Mouse (Mus musculus) liver, adult 2 months (tissue): Measurements from ENCODE around the gene Klhl29. TPM values are rescaled to one million over a fixed set of nuclear protein-coding genes. Genes with fewer than 3 reads are reported as not detected.

Source experiments
- DNase-seq: peaks from one replicate; pipeline ENCODE4 v3.0.0-alpha.2; 2011; ENCODE audit warnings: low read depth, low spot score; ENCODE audit errors: extremely low read depth
- H3K27ac ChIP-seq: fragments of 200-500 bp; replicated peaks from 2 replicates; pipeline ENCODE4 v1.5.1; 2012; ENCODE audit warnings: low read depth, mild to moderate bottlenecking, control low read depth, inconsistent platforms, low read length; ENCODE audit not compliant: insufficient read depth
- H3K27me3 ChIP-seq: fragments of 200-500 bp; 2 replicates; pipeline ENCODE4 v1.6.1; 2012; ENCODE audit warnings: mild to moderate bottlenecking, moderate library complexity, low read length, inconsistent platforms; ENCODE audit not compliant: control insufficient read depth, insufficient read depth
- H3K36me3 ChIP-seq: fragments of 200-500 bp; 2 replicates; pipeline ENCODE4 v1.6.1; 2012; ENCODE audit warnings: low read length, inconsistent platforms; ENCODE audit not compliant: control insufficient read depth, insufficient read depth
- H3K4me1 ChIP-seq: fragments of 200-500 bp; 2 replicates; pipeline ENCODE4 v1.6.1; 2011; ENCODE audit warnings: low read length; ENCODE audit not compliant: control insufficient read depth, insufficient read depth
- H3K4me3 ChIP-seq: fragments of 200-500 bp; 2 replicates; pipeline ENCODE4 v1.5.1; 2011; ENCODE audit warnings: low read depth, mild to moderate bottlenecking, control low read depth, low read length, moderate library complexity; ENCODE audit not compliant: insufficient read depth
- H3K79me2 ChIP-seq: fragments of 200-500 bp; 2 replicates; pipeline ENCODE4 v1.6.1; 2012; ENCODE audit warnings: inconsistent platforms, mild to moderate bottlenecking, low read length, moderate library complexity; ENCODE audit not compliant: control insufficient read depth, insufficient read depth
- H3K9ac ChIP-seq: fragments of 200-500 bp; 2 replicates; pipeline ENCODE4 v1.6.1; 2012; ENCODE audit warnings: low read depth, mild to moderate bottlenecking, control low read depth, inconsistent platforms, low read length
- CTCF ChIP-seq: fragments of 200-500 bp; IDR thresholded peaks from 2 replicates; pipeline ENCODE4 v1.5.1; 2011; ENCODE audit warnings: low read depth, low read length, control low read depth
- POLR2A ChIP-seq: fragments of 200-500 bp; IDR thresholded peaks from 2 replicates; pipeline ENCODE4 v1.6.1; 2011; ENCODE audit warnings: low read length, control low read depth; ENCODE audit not compliant: insufficient read depth; ENCODE audit errors: extremely low read depth
- WGBS: fragments of 180-500 bp; shearing (Covaris S2); methylation state at CpG from one replicate; pipeline ENCODE4 v1.1.7; 2018; 5-methylcytosine and 5-hydroxymethylcytosine counted together
- polyA plus RNA-seq: library from polyadenylated mRNA; depleted of rRNA; stranded (reverse); fragments of >200 nt; gene quantifications from 2 replicates; pipeline ENCODE4 v1.2.3, GENCODE M21; 2012
- total RNA-seq: library from RNA; depleted of rRNA; stranded (reverse); fragments of >200 nt; gene quantifications from 2 replicates; pipeline ENCODE4 v1.2.3, GENCODE M21; 2014

Klhl29 gene
- total and polyA plus RNA-seq, 2 experiments, result under 0.01 to 0.10 TPM

DNA sequence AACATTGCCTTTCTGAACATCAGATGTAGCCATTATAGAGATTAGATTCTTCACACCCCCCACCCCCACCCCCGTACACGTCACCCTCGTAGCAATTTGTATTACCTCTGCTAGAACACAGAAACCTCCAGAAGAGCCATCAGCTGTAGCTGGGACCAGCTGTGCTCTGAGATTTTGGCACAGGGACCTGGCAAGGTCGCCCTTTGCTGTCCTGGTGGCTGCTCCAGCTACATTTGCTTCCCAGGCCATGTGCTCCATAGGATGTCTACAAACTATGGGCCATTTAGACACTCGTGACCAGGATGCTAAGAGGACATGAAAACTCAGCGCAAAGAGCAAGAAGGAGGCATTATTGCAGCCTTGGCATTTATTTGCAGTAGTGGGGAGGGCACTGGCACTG lies 39.2 kb downstream of the Klhl29 start:
- TF ChIP-seq POLR2A, result no peak
- Histone ChIP-seq H3K4me1 (no peaks in the 10 kb centered on the region), H3K27ac (no peak overlapping the region), H3K79me2 (no peaks in the 10 kb centered on the region), H3K27me3 (no peaks in the 10 kb centered on the region), H3K4me3 (no peak overlapping the region), H3K9ac (no peak overlapping the region), H3K36me3 (no peaks in the 10 kb centered on the region)
- no peak for DNase-seq
- WGBS, result 84% methylated on average over 6 of the region's 6 CpGs

DNA sequence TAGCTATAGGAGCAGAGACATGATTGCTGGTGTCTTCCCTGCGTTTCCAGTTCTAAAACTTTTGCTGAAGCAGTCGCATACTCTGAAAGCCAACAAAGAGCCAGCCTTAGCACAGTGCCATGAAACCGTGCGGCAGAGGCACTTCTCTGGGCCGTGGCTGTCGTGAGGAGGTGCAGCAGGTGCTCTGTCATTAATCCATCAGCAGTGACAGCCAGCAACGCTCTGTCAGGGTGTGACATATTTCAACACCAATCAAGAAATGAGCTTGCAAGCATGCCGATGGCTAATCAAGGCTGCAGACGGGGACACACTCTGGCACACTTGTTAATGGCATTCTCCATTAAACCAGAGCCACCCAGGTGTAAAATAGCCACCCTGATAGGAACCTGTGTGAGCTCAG lies 40.5 kb downstream of the Klhl29 start:
- TF ChIP-seq POLR2A, result no peak
- TF ChIP-seq CTCF, result no peak
- Histone ChIP-seq H3K79me2 (no peaks in the 10 kb centered on the region), H3K4me1 (no peaks in the 10 kb centered on the region), H3K36me3 (no peaks in the 10 kb centered on the region), H3K4me3 (no peak overlapping the region), H3K27me3 (no peaks in the 10 kb centered on the region), H3K27ac (no peak overlapping the region), H3K9ac (no peak overlapping the region)
- DNase-seq, result no peak
- 82% methylated on average over 9 of the region's 9 CpGs for WGBS

DNA sequence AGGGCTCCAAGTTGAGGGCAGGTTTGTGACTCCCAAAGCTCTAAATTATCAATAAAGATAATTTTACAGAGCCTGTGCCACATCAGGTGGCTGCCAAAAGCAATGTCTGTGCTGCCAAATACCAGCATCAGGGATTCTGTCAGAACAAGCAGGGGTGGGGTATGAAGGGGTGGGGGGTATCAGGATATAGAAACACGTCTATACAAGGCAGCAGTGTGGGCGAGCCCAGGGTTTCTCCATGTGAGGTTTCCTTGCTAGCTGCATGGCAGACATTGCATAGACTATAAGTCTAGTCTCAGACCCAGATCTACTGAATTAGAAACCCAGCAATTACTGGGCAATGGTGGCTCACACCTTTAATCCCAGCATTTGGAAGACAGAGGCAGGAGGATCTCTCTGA lies 41.3 kb downstream of the Klhl29 start:
- Histone ChIP-seq H3K9ac (no peak overlapping the region), H3K27me3 (no peaks in the 10 kb centered on the region), H3K36me3 (no peaks in the 10 kb centered on the region), H3K4me1 (no peaks in the 10 kb centered on the region), H3K27ac (no peak overlapping the region), H3K79me2 (no peaks in the 10 kb centered on the region), H3K4me3 (no peak overlapping the region)
- 73% methylated on average over 2 of the region's 2 CpGs for WGBS
- no peak for DNase-seq
- TF ChIP-seq CTCF, result no peak
- TF ChIP-seq POLR2A, result no peak

DNA sequence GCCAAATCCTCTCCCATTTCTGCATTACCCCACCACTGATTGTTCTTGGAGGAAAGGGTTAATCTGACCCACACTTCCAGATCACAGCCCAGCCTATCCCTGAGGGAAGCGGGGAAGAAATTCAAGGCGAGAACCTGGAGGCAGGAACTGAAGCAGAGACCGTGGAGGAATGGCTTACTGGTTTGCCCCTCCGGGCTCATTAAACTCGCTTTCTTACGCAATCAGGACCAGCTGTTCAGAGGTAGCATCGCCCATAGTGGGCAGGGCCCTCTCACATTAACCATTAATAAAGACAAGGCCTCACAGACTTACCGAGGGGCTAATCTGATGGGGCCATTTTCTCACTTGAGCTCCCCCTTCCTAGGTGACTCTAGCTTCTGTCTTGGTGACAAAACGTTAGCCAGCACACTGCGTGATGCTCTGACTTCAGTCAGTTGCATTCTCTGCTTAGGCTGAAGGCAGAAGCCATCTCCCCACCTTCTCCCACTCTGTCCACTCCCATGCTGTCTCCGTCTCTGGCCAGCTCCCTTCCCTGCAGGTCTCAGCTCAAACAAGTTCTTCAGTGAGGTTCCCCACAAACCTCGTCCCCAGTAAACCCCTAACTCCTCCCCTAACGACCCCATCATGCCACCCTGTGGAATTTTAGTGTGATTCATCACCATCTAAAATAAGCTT lies 43.5 kb downstream of the Klhl29 start:
- no peak for DNase-seq
- 50% methylated on average over 13 of the region's 13 CpGs for WGBS
- Histone ChIP-seq H3K4me3 (no peak overlapping the region), H3K27me3 (no peaks in the 10 kb centered on the region), H3K9ac (no peak overlapping the region), H3K27ac (no peak overlapping the region), H3K4me1 (no peaks in the 10 kb centered on the region), H3K36me3 (no peaks in the 10 kb centered on the region), H3K79me2 (no peaks in the 10 kb centered on the region)
- TF ChIP-seq CTCF, result no peak
- TF ChIP-seq POLR2A, result no peak

DNA sequence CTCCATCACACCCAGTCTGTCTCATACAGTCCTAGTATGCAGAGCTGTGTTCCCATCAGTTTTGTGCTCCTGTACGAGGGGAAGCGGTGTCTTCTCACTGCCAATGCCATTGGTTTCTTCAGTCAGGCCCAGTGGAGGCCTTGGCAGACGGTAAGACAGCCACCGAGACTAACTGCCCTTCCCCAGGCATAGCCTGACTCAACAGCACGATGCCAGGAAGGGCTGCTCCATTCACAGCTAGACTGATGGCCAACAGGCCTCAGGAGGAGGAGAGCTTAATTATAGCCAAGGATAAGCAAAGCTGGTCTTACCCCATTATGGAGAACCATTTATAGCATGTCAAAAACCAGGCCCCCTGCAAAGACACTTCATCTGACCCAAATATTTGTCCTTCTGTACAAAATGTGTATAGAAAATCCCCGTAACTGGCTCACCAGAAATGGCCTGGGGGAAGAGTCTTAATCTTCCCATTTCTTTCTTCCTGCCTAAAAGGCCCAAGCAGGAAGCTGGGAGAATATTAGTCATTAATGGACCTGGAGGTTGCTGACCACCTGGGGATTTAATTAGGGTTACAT lies 44.9 kb downstream of the Klhl29 start:
- H3K4me1 ChIP-seq, result no peaks in the 10 kb centered on the region
- 92% methylated on average over 6 of the region's 6 CpGs for WGBS
- H3K9ac ChIP-seq, result no peak overlapping the region
- no peaks in the 10 kb centered on the region for H3K79me2 ChIP-seq
- H3K27ac ChIP-seq, result no peak overlapping the region
- no peaks in the 10 kb centered on the region for H3K36me3 ChIP-seq
- no peaks in the 10 kb centered on the region for H3K27me3 ChIP-seq
- no peak for DNase-seq
- no peak overlapping the region for H3K4me3 ChIP-seq
- no peak for TF ChIP-seq POLR2A
- no peak for TF ChIP-seq CTCF

DNA sequence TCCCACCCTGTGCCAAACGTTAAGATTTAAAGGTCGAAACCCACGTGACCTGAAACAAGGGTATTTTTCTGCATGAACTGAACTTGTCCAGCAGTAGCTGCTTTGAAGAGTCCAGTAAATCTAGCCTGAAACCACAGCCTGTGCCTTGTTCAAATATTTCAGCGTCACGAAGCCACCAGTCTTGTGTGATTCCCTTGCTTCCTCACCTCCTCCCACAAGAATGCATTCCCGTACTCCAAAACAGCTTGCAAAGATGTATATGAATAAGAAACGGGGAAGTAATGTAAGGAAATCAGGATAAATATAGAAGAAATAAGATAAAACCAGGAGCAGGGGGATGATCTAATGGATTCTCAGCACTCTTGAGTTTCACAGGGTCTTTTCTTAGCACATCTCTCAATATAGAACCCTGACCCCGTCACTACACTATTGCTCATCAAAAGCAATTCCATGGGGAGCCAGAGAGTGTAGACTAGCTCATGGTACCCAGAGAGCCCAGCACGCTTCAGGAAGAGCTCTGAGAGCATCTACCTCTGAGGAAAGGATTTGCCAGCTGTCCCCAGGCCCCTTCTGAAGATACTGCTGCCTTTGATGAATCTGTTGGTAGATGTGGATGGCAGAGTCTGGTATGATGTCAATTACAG lies 52.9 kb downstream of the Klhl29 start:
- Histone ChIP-seq H3K4me3 (no peak overlapping the region), H3K27ac (no peak overlapping the region), H3K4me1 (no peaks in the 10 kb centered on the region), H3K9ac (no peak overlapping the region), H3K36me3 (no peaks in the 10 kb centered on the region), H3K79me2 (no peaks in the 10 kb centered on the region), H3K27me3 (no peaks in the 10 kb centered on the region)
- no peak for TF ChIP-seq POLR2A
- no peak for TF ChIP-seq CTCF
- WGBS, result 81% methylated on average over 9 of the region's 9 CpGs
- no peak for DNase-seq
